Mouse (Mus musculus) lung, embryonic 16.5 days (tissue): ENCODE measurements at regions not wholly inside any gene's neighbourhood (a gene's known extent, or its start where the extent isn't known, plus 50 kb on each side); places are given as distances from the start of the nearest gene placed in this dataset.

Experiments
- ATAC-seq: fragments of 200-750 bp; cut with Nextera tagmentation; 2 replicates; pipeline ENCODE4 v1.8.0; 2017; ENCODE audit warnings: low read depth, mild to moderate bottlenecking, moderate library complexity
- H3K27ac ChIP-seq: fragments of 300-500 bp; sonication (generic); 2 replicates; pipeline ENCODE4 v1.5.1; 2014; ENCODE audit warnings: mild to moderate bottlenecking, control low read depth, low read length
- H3K27me3 ChIP-seq: fragments of 300-500 bp; sonication (generic); 2 replicates; pipeline ENCODE4 v1.6.1; 2014; ENCODE audit warnings: low read depth, low read length, mixed read lengths; ENCODE audit not compliant: control insufficient read depth, insufficient read depth
- H3K36me3 ChIP-seq: fragments of 300-500 bp; sonication (generic); 2 replicates; pipeline ENCODE4 v1.6.1; 2014; ENCODE audit warnings: low read length; ENCODE audit not compliant: control insufficient read depth, insufficient read depth
- H3K4me1 ChIP-seq: fragments of 300-500 bp; sonication (generic); replicated peaks from 2 replicates; pipeline ENCODE4 v1.6.1; 2014; ENCODE audit warnings: low read length, mixed read lengths; ENCODE audit not compliant: control insufficient read depth, insufficient read depth
- H3K4me2 ChIP-seq: fragments of 300-500 bp; sonication (generic); 2 replicates; pipeline ENCODE4 v1.6.1; 2014; ENCODE audit warnings: low read depth, low read length, control low read depth
- H3K4me3 ChIP-seq: fragments of 300-500 bp; sonication (generic); 2 replicates; pipeline ENCODE4 v1.5.1; 2014; ENCODE audit warnings: mild to moderate bottlenecking, low read length, control low read depth
- H3K9ac ChIP-seq: fragments of 300-500 bp; sonication (generic); 2 replicates; pipeline ENCODE4 v1.6.1; 2014; ENCODE audit warnings: low read length, control low read depth
- H3K9me3 ChIP-seq: fragments of 300-500 bp; sonication (generic); 2 replicates; pipeline ENCODE4 v1.6.1; 2016; ENCODE audit warnings: low read length; ENCODE audit not compliant: control insufficient read depth
- WGBS: fragments of 180-500 bp; shearing (Covaris S2); extraction: QIAGEN DNeasy Blood & Tissue Kit; methylation state at CpG from one replicate; pipeline ENCODE4 v1.1.7; 2014; 5-methylcytosine and 5-hydroxymethylcytosine counted together

GRCm38 (mm10) chr8:100796628-100797027 is 1380.4 kb upstream of the Cdh8 start:
- Histone ChIP-seq H3K36me3 (no peaks in the 10 kb centered on the region), H3K9me3 (no peaks in the 10 kb centered on the region), H3K27ac (no peak overlapping the region), H3K4me3 (no peak overlapping the region), H3K9ac (no peak overlapping the region), H3K4me1 (no peaks in the 10 kb centered on the region), H3K4me2 (no peak overlapping the region), H3K27me3 (no peaks in the 10 kb centered on the region)
- no peak for ATAC-seq
- WGBS: 29% methylated on average over 1 of the region's 1 CpGs

GRCm38 (mm10) chr8:100793951-100794350 is 1377.7 kb upstream of the Cdh8 start:
- Histone ChIP-seq H3K27me3 (no peaks in the 10 kb centered on the region), H3K4me2 (no peak overlapping the region), H3K9me3 (no peaks in the 10 kb centered on the region), H3K36me3 (no peaks in the 10 kb centered on the region), H3K27ac (no peak overlapping the region), H3K4me1 (no peaks in the 10 kb centered on the region), H3K9ac (no peak overlapping the region), H3K4me3 (no peak overlapping the region)
- 82% methylated on average over 7 of the region's 7 CpGs for WGBS
- no peak for ATAC-seq

GRCm38 (mm10) chr8:100790592-100791141 is 1374.4 kb upstream of the Cdh8 start:
- Histone ChIP-seq H3K4me1 (no peaks in the 10 kb centered on the region), H3K4me2 (no peak overlapping the region), H3K27ac (no peak overlapping the region), H3K9me3 (no peaks in the 10 kb centered on the region), H3K36me3 (no peaks in the 10 kb centered on the region), H3K4me3 (no peak overlapping the region), H3K9ac (no peak overlapping the region), H3K27me3 (no peaks in the 10 kb centered on the region)
- no peak for ATAC-seq
- 74% methylated on average over 11 of the region's 11 CpGs for WGBS

GRCm38 (mm10) chr8:100788132-100788531 is 1371.9 kb upstream of the Cdh8 start:
- 67% methylated on average over 6 of the region's 6 CpGs for WGBS
- no peak overlapping the region for H3K9ac ChIP-seq
- H3K4me1 ChIP-seq: no peaks in the 10 kb centered on the region
- H3K27me3 ChIP-seq: no peaks in the 10 kb centered on the region
- H3K4me3 ChIP-seq: no peak overlapping the region
- H3K9me3 ChIP-seq: no peaks in the 10 kb centered on the region
- no peaks in the 10 kb centered on the region for H3K36me3 ChIP-seq
- ATAC-seq: no peak
- no peak overlapping the region for H3K27ac ChIP-seq
- H3K4me2 ChIP-seq: no peak overlapping the region

- Histone ChIP-seq H3K4me2 (peak overlapping the region; percentile 36; the same call in 1 of the 2 replicates), H3K27me3 (no peaks in the 10 kb centered on the region), H3K9me3 (no peaks in the 10 kb centered on the region), H3K4me3 (no peak overlapping the region), H3K4me1 (no peaks in the 10 kb centered on the region), H3K9ac (no peak overlapping the region), H3K36me3 (no peaks in the 10 kb centered on the region), H3K27ac (no peak overlapping the region)
- 19% methylated on average over 9 of the region's 9 CpGs for WGBS
- ATAC-seq: no peak
Measured at GRCm38 (mm10) chr8:100772742-100773370, 1356.6 kb upstream of the Cdh8 start.

GRCm38 (mm10) chr8:100769617-100770016 is 1353.3 kb upstream of the Cdh8 start:
- no peaks in the 10 kb centered on the region for H3K4me1 ChIP-seq
- no peak overlapping the region for H3K4me2 ChIP-seq
- ATAC-seq: no peak
- no peak overlapping the region for H3K9ac ChIP-seq
- no peaks in the 10 kb centered on the region for H3K9me3 ChIP-seq
- H3K4me3 ChIP-seq: no peak overlapping the region
- no peak overlapping the region for H3K27ac ChIP-seq
- 75% methylated on average over 4 of the region's 4 CpGs for WGBS
- H3K27me3 ChIP-seq: no peaks in the 10 kb centered on the region
- H3K36me3 ChIP-seq: no peaks in the 10 kb centered on the region

GRCm38 (mm10) chr8:100733927-100734326 is 1317.7 kb upstream of the Cdh8 start:
- H3K9me3 ChIP-seq: no peaks in the 10 kb centered on the region
- H3K4me2 ChIP-seq: no peak overlapping the region
- H3K4me3 ChIP-seq: no peak overlapping the region
- no peak for ATAC-seq
- no peaks in the 10 kb centered on the region for H3K36me3 ChIP-seq
- no peak overlapping the region for H3K9ac ChIP-seq
- H3K27ac ChIP-seq: no peak overlapping the region
- H3K4me1 ChIP-seq: no peaks in the 10 kb centered on the region
- no peaks in the 10 kb centered on the region for H3K27me3 ChIP-seq
- WGBS: 76% methylated on average over 4 of the region's 4 CpGs

- H3K9ac ChIP-seq: no peak overlapping the region
- H3K27me3 ChIP-seq: no peaks in the 10 kb centered on the region
- H3K4me1 ChIP-seq: no peaks in the 10 kb centered on the region
- H3K27ac ChIP-seq: no peak overlapping the region
- H3K36me3 ChIP-seq: no peaks in the 10 kb centered on the region
- no peak overlapping the region for H3K4me3 ChIP-seq
- H3K4me2 ChIP-seq: no peak overlapping the region
- 71% methylated on average over 2 of the region's 2 CpGs for WGBS
- no peak for ATAC-seq
- no peaks in the 10 kb centered on the region for H3K9me3 ChIP-seq
Measured at GRCm38 (mm10) chr8:100702365-100702764, 1286.1 kb upstream of the Cdh8 start.

- no peak for ATAC-seq
- Histone ChIP-seq H3K9ac (no peak overlapping the region), H3K36me3 (no peaks in the 10 kb centered on the region), H3K27ac (no peak overlapping the region), H3K27me3 (no peaks in the 10 kb centered on the region), H3K4me2 (no peak overlapping the region), H3K4me1 (no peaks in the 10 kb centered on the region), H3K4me3 (no peak overlapping the region), H3K9me3 (no peaks in the 10 kb centered on the region)
- WGBS: 74% methylated on average over 3 of the region's 3 CpGs
Measured at GRCm38 (mm10) chr8:100695043-100695442, 1278.8 kb upstream of the Cdh8 start.
